Mouse (Mus musculus) liver (tissue): ENCODE data around the gene Slc25a34.

Source experiments
- DNase-seq: peaks from one replicate; pipeline ENCODE4 v3.0.0-alpha.2; 2020; ENCODE audit warnings: mixed read lengths

The Slc25a34 gene

GRCm38 (mm10) chr4:141576877-141577276, 46.7 kb downstream of the Slc25a34 start:
- peak; percentile 49 for DNase-seq

GRCm38 (mm10) chr4:141576404-141576803, 47.2 kb downstream of the Slc25a34 start:
- DNase-seq, result no peak

GRCm38 (mm10) chr4:141574789-141575702, 48.6 kb downstream of the Slc25a34 start:
- peak; percentile 84 for DNase-seq

GRCm38 (mm10) chr4:141573359-141573966, 50.2 kb downstream of the Slc25a34 start:
- no peak for DNase-seq

- DNase-seq, result no peak
These were observed 50.8 kb downstream of the Slc25a34 start for GRCm38 (mm10) chr4:141572668-141573358.

GRCm38 (mm10) chr4:141571934-141572333, 51.7 kb downstream of the Slc25a34 start:
- DNase-seq, result no peak

GRCm38 (mm10) chr4:141571337-141571739, 52.3 kb downstream of the Slc25a34 start:
- no peak for DNase-seq

- no peak for DNase-seq
These were observed 52.8 kb downstream of the Slc25a34 start for GRCm38 (mm10) chr4:141570821-141571220.

GRCm38 (mm10) chr4:141570004-141570403, 53.6 kb downstream of the Slc25a34 start:
- DNase-seq, result no peak

- DNase-seq, result no peak
These were observed 54.7 kb downstream of the Slc25a34 start for GRCm38 (mm10) chr4:141568966-141569365.
